Mouse (Mus musculus) ES-E14 (cell line): ENCODE measurements at regions not wholly inside any gene's neighbourhood (a gene's known extent, or its start where the extent isn't known, plus 50 kb on each side); places are given as distances from the start of the nearest gene placed in this dataset.
"Not testable (repeated sequence)": the region's sequence is repeated elsewhere in the genome, so short reads cannot be mapped to it uniquely, and the experiment has no call there.

ENCODE experiments used
- CHD2 ChIP-seq: IDR thresholded peaks from 2 replicates; pipeline ENCODE4 v1.6.1; 2014; ENCODE audit warnings: mild to moderate bottlenecking, low read depth, low read length, inconsistent platforms
- HCFC1 ChIP-seq: IDR thresholded peaks from 2 replicates; pipeline ENCODE4 v1.6.1; 2012; ENCODE audit warnings: low read length, inconsistent platforms, borderline replicate concordance; ENCODE audit not compliant: insufficient read depth
- MAFK ChIP-seq: IDR thresholded peaks from 2 replicates; pipeline ENCODE4 v1.6.1; 2014; ENCODE audit warnings: mild to moderate bottlenecking, low read depth, low read length, inconsistent platforms; ENCODE audit not compliant: insufficient read depth
- ZC3H11A ChIP-seq: IDR thresholded peaks from 2 replicates; pipeline ENCODE4 v1.6.1; 2012; ENCODE audit warnings: low read depth, mild to moderate bottlenecking, inconsistent platforms, low read length, borderline replicate concordance
- ZNF384 ChIP-seq: IDR thresholded peaks from 2 replicates; pipeline ENCODE4 v1.6.1; 2012; ENCODE audit warnings: low read depth, low read length, inconsistent platforms

- not testable (repeated sequence) for TF ChIP-seq HCFC1, CHD2, ZNF384, MAFK, ZC3H11A
These were observed 838.7 kb upstream of the 4930412O13Rik start for GRCm38 (mm10) chr2:9042355-9042754.
